Mouse (Mus musculus) small intestine, adult 2 months (tissue): ENCODE measurements around the gene Rars. TPM values are rescaled to one million over a fixed set of nuclear protein-coding genes. Genes with fewer than 3 reads are reported as not detected.
"Not testable (repeated sequence)": the region's sequence is repeated elsewhere in the genome, so short reads cannot be mapped to it uniquely, and the experiment has no call there.

Experiments
- H3K27ac ChIP-seq: fragments of 200-500 bp; 2 replicates; pipeline ENCODE4 v1.5.1; 2012; ENCODE audit warnings: low read depth, low read length, control low read depth, inconsistent platforms; ENCODE audit not compliant: insufficient read depth
- H3K27me3 ChIP-seq: fragments of 200-500 bp; 2 replicates; pipeline ENCODE4 v1.6.1; 2012; ENCODE audit warnings: mild to moderate bottlenecking, moderate library complexity, low read length, inconsistent platforms; ENCODE audit not compliant: control insufficient read depth, insufficient read depth
- H3K36me3 ChIP-seq: fragments of 200-500 bp; 2 replicates; pipeline ENCODE4 v1.6.1; 2012; ENCODE audit warnings: mild to moderate bottlenecking, low read length, control low read depth, inconsistent platforms; ENCODE audit not compliant: control insufficient read depth, insufficient read depth
- H3K4me1 ChIP-seq: fragments of 200-500 bp; 2 replicates; pipeline ENCODE4 v1.6.1; 2012; ENCODE audit warnings: low read length, inconsistent platforms, mixed read lengths; ENCODE audit not compliant: control insufficient read depth, insufficient read depth, insufficient read length
- H3K4me3 ChIP-seq: fragments of 200-500 bp; 2 replicates; pipeline ENCODE4 v1.5.1; 2012; ENCODE audit warnings: low read depth, mild to moderate bottlenecking, control low read depth, inconsistent platforms, low read length, moderate library complexity
- CTCF ChIP-seq: fragments of 200-500 bp; IDR thresholded peaks from 2 replicates; pipeline ENCODE4 v1.5.1; 2012; ENCODE audit warnings: low read depth, mild to moderate bottlenecking, control low read depth, inconsistent platforms, low read length, moderate library complexity, mixed read lengths; ENCODE audit not compliant: insufficient replicate concordance, insufficient read length; ENCODE audit errors: extremely low read depth
- POLR2A ChIP-seq: fragments of 200-500 bp; IDR thresholded peaks from 2 replicates; pipeline ENCODE4 v1.6.1; 2012; ENCODE audit warnings: low read depth, mild to moderate bottlenecking, control low read depth, inconsistent platforms, low read length, moderate library complexity
- WGBS: fragments of 180-500 bp; shearing (Covaris S2); methylation state at CpG from one replicate; pipeline ENCODE4 v1.1.7; 2018; 5-methylcytosine and 5-hydroxymethylcytosine counted together
- polyA plus RNA-seq: library from polyadenylated mRNA; depleted of rRNA; stranded (reverse); fragments of >200 nt; gene quantifications from 2 replicates; pipeline ENCODE4 v1.2.3, GENCODE M21; 2012

Rars gene
- polyA plus RNA-seq, 1 experiment = 10.0 TPM

DNA sequence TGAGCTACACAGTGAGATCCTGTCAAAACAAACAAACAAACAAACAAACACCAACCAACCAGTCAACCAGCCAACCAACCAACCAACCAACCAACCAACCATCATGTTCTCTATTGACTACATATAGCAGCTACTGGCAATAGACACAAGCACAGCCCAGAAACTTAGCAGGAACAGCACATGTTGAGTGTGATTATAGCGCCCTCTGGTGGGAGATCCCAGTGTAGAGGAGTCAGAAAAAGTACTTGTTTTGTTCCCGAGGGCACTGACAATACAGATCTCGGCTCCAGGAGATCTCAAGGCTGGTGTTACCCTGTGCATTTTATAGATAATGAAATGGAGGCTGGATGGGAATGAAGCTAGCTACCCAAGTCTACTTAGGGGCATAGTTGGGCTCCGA, 18.4 kb upstream of the Rars start:
- Histone ChIP-seq H3K36me3 (peaks cover 22% of the 10 kb centered on the region), H3K27me3 (no peaks in the 10 kb centered on the region), H3K27ac (no peak overlapping the region), H3K4me1 (no peaks in the 10 kb centered on the region), H3K4me3 (no peak overlapping the region)
- WGBS = 55% methylated on average over 4 of the region's 4 CpGs
- TF ChIP-seq POLR2A = no peak
- TF ChIP-seq CTCF = no peak

- H3K4me3 ChIP-seq = no peak overlapping the region
- 86% methylated on average over 9 of the region's 9 CpGs for WGBS
- H3K27me3 ChIP-seq = no peaks in the 10 kb centered on the region
- H3K4me1 ChIP-seq = no peaks in the 10 kb centered on the region
- H3K27ac ChIP-seq = no peak overlapping the region
- peaks cover 16% of the 10 kb centered on the region for H3K36me3 ChIP-seq
- TF ChIP-seq POLR2A (no peak), CTCF (no peak)
Measured at GRCm38 (mm10) chr11:35844299-35844698, 10.0 kb upstream of the Rars start.

DNA sequence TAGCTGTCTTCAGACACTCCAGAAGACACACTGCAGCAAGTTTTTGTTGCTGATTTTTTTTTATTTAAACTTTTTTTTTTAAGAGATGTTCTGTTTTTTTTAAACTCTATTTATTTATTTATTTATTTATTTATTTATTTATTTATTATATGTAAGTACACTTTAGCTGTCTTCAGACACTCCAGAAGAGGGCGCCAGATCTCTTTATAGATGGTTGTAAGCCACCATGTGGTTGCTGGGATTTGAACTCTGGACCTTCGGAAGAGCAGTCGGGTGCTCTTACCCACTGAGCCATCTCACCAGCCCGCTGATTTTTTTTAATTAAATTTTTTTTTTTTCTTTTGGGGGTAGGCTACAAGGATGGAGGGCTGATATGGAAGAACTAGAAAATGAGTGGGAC, 8.3 kb upstream of the Rars start:
- 85% methylated on average over 4 of the region's 4 CpGs for WGBS
- peaks cover 11% of the 10 kb centered on the region for H3K36me3 ChIP-seq

GRCm38 (mm10) chr11:35841738-35842325, 7.5 kb upstream of the Rars start:
- H3K36me3 ChIP-seq = peaks cover 11% of the 10 kb centered on the region
- no peaks in the 10 kb centered on the region for H3K27me3 ChIP-seq
- WGBS = 81% methylated on average over 21 of the region's 21 CpGs
- H3K4me3 ChIP-seq = no peak overlapping the region
- TF ChIP-seq CTCF (no peak), POLR2A (no peak)
- H3K27ac ChIP-seq = no peak overlapping the region
- no peaks in the 10 kb centered on the region; the same call in 1 of the 2 replicates for H3K4me1 ChIP-seq

More for the DNA sequence above, 8.3 kb upstream of the Rars start:
- H3K27me3 ChIP-seq, H3K4me1 ChIP-seq, H3K4me3 ChIP-seq, H3K27ac ChIP-seq: not testable (repeated sequence)

- H3K27ac ChIP-seq = not testable (repeated sequence)
- WGBS = 95% methylated on average over 4 of the region's 4 CpGs
Measured at GRCm38 (mm10) chr11:35840806-35841205, 6.5 kb upstream of the Rars start.

GRCm38 (mm10) chr11:35840282-35840681, 6.0 kb upstream of the Rars start:
- Histone ChIP-seq H3K27me3 (no peaks in the 10 kb centered on the region), H3K36me3 (peaks cover 11% of the 10 kb centered on the region), H3K4me1 (no peaks in the 10 kb centered on the region; the same call in 1 of the 2 replicates), H3K27ac (no peak overlapping the region), H3K4me3 (no peak overlapping the region)
- 81% methylated on average over 7 of the region's 7 CpGs for WGBS
- TF ChIP-seq CTCF (no peak), POLR2A (no peak)

More at GRCm38 (mm10) chr11:35840806-35841205, 6.5 kb upstream of the Rars start:
- H3K27me3 ChIP-seq, H3K4me3 ChIP-seq, H3K4me1 ChIP-seq: not testable (repeated sequence)
- peaks cover 11% of the 10 kb centered on the region for H3K36me3 ChIP-seq

DNA sequence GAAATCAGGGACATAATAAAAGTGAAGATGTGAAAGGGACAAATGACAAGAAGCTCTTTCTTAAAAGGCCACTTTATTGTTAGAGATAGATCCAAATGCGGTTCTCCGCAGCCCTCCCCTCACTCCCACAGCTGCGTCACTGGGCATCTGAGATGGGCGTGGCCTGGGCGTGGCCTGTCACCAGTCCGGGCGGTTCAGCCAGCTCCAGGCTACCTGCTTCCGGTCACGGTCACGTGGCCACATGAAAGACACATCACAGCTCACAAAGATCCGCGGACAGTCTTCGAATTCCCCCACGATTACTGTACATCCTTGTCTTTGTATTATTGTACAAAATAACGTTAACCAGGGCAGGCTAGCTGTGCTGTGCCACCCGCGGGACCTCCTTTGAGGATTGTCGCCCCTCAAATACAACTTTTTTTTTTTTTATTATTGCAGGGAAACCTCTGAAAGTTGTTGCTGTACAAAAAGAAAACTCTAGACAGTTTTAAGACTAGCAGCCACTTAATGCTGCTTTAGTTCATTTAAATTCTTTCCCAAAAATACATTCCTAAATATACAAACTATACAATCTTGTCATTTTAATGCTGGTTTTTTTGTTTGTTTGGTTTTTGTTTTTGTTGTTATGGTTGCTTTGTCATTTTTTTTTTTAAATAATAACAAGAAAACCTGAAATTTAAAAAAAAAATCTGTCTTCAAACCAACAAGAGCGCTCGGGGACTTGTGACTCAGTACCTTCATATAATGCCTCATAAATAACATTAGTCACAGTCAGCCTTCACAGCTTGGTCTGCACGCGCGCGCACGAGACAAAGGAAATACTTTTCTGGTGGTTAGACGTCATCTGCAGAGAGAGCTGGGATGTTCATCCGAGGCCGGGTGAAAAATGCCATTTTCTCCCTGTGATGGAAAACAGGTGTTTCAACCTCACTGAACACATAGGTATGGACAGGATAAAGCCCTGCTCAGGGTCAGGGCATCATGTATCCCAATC, 4.3 kb upstream of the Rars start:
- peak overlapping the region; percentile 58 for H3K4me3 ChIP-seq
- H3K4me1 ChIP-seq = no peaks in the 10 kb centered on the region; the same call in 1 of the 2 replicates
- H3K27me3 ChIP-seq = no peaks in the 10 kb centered on the region
- TF ChIP-seq POLR2A = no peak
- no peak for TF ChIP-seq CTCF
- H3K36me3 ChIP-seq = peaks cover 11% of the 10 kb centered on the region
- H3K27ac ChIP-seq = 0 out of 2 replicates have a peak overlapping the region, but pooled peaks have one; percentile 0
- WGBS = 31% methylated on average over 28 of the region's 28 CpGs
